Mouse (Mus musculus): ENCODE data around the gene Gm7075.

DNA sequence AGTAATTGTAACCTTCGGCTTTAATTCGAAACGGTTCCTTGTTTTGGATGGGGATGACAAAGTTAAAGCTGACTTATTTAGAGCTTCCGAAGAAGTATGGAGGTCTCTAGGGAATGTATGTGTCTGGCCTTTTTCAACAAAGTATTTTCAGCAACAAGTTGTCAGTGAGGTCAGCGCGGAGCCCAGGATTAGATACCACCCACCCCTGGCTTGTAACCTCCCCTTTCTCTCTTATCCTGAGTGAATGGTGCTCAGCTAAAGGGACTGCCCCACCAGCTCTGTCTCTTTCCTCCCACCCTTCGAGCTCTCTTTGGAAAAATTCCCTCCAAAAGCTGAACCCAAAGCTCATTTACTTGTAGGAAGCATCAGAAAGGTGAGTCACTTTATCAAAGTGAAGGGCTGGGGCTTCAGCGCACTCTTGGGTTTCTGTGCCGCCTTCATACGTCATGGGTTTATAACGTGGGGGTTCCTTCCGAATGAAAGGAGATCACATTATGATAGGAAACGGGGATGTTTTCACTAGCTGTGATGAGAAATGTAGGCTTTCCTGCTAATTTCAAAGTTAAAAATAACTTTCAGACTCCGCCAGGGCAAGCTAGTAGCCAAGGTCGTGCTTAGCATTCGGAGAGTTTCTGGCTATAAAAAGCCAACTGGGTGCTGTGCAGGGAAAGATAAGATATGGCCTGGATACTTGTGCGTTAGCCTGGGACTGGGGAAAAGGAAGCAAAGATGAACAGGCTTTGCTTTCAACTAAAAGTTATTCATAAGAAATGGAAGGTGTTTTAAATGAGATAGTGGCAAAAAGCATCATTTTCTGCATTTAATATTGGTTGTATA lies 35.9 kb upstream of the Gm7075 start:
- no peak for TF ChIP-seq MAX (IDR thresholded peaks at IDR 0.05)
- no peak for TF ChIP-seq CTCF (IDR thresholded peaks at IDR 0.05; ENCODE audit: control insufficient read depth, insufficient read depth, insufficient read length)
- TF ChIP-seq FOSL1 (IDR thresholded peaks at IDR 0.05; ENCODE audit: insufficient read depth, low read length, poor library complexity, severe bottlenecking) = no peak
- TF ChIP-seq MYOD1 (IDR thresholded peaks at IDR 0.05; ENCODE audit: control insufficient read depth, insufficient read length, low read depth) = no peak
- TF ChIP-seq USF1 (IDR thresholded peaks at IDR 0.05; ENCODE audit: low read depth) = no peak
- no peak for TF ChIP-seq MYOG (IDR thresholded peaks at IDR 0.05; ENCODE audit: control insufficient read depth, extremely low read depth, insufficient read length)
